Mouse (Mus musculus): Measurements from ENCODE around the gene Nptx1.

Nptx1 gene

GRCm38 (mm10) chr11:119526068-119526966 lies 21.2 kb downstream of the Nptx1 start:
- intact Hi-C loops (cut with DNase I), result no loop called here

GRCm38 (mm10) chr11:119524545-119524949 lies 23.0 kb downstream of the Nptx1 start:
- intact Hi-C loops (cut with DNase I), result no loop called here

- intact Hi-C loops (cut with DNase I), result no loop called here
These were observed 24.2 kb downstream of the Nptx1 start for GRCm38 (mm10) chr11:119523392-119523791.

DNA sequence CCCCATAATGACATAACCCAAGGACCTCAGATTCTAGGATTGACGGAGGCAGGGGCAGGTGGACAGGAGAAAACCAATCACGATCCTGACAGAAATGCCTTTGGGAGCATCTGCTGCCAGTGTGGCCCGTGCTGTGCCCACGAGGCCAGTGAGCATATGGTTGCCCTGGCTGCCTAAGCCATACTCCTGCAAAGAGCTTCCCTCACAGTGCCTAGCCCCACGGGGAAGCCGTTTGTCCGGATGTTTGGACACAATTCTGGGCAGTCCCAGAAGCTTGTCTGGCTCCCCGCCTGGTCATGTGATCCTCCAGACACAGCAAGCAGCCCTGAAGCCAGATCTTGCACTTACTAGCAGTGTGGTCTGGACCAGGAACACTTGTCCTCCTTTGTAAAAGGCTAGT lies 24.8 kb downstream of the Nptx1 start:
- intact Hi-C loops (cut with DNase I), result no loop called here

DNA sequence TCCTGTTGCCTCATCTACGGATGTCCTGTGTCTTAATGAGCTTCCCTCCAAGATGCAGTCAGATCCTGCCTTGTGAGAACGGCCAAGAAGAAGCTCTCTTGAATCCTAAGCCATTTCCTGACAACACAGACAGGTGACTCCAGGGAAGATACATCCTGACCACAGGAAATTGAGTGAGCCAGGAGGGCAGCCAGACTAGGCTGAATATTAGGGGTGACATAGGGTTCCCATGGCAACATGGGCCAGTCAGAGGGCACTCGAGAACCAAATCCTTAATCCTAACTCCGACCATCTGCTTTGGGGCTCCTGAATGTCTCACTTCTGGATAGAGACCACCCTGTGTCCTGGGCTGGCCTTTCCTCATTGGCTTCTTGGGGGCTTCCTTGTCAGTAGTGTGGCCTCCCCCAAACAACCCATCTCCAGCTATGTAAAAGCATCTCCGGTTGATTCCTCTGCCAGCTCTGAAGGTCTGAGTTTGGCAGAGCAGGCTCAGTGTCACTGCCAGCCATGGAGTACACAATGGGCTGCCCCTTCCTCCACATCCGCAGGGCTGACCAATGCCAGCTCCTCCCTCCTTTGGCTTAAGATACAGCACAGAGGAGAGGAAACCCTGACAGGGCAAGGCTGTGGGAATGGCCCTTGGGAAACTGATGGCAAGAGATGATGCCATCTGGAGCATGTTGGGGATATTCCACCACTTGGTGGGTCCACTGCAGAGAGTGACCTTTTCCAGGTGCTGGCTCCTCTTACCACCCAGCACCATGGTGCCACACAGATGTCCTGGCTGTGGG lies 25.4 kb downstream of the Nptx1 start:
- intact Hi-C loops (cut with DNase I), result no loop called here

DNA sequence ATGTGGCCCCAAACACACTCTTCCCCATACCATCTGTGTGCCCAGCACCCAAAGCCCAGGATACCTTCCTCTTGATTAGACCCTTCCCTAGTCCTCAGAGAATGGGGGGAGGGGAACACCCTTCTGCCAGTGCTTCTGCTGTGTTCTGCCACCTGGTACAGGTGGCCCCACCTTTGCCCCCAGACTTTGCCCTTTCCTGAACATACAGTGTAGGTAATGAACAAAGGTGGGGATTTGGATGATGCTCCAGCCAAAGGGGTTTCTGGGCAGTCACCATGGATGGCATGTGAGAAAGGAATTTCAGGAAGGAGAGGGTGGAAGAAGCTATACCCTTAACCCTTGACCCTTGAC lies 26.9 kb downstream of the Nptx1 start:
- intact Hi-C loops (cut with DNase I), result no loop called here

DNA sequence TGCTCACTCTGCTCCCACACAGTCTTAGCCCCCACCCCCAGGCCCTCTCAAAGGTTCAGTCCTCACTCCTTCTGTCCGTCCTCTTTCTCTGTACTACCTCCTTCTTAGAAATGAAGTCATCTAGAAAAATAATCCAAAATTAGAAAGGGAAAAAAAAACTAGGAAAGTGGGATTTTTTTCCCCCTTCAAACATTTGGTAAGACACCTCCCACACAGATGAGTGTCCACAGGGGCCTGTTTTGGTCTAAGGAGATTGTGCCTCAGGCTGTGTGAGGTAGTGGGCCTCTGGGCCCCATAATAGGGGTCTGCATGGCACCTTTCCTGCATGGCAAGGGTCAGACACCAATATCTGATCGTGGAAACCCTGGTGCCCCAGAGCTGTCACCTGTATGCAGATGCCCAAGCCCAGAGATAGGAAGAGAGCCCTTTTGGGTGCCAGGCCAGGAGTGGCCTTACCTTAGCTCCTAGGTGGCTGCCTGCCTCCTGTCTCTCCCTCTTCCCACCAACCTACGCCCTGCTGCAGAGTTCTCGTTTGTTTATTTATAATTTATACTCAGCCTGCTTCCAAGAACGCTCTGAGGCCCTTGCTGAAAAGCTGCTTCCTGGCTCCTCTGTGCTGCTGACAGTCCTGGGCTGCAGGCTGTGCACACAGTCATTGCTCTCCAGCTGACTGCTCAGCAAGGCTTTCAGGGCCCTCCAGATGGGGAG lies 27.4 kb downstream of the Nptx1 start:
- intact Hi-C loops (cut with DNase I), result no loop called here

DNA sequence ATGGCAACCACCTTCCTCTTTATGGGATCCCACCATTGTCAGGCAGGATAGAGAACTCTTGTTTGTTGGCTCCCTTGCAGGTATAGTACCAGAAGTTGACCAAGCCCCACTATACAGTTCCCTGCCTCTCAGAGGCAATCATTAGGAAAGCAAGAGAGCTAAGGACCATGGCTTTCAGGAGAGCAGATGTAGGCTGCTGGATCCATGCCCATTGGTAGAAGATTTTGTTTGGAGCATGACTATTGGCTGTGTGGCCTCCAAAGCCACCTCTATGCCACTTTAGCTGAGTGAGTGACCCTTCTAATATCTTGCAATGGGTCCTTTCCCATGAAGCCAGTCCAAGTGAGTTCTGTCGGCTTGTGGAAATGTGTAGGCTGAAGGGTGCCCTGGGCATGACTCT lies 28.2 kb downstream of the Nptx1 start:
- intact Hi-C loops (cut with DNase I), result no loop called here

DNA sequence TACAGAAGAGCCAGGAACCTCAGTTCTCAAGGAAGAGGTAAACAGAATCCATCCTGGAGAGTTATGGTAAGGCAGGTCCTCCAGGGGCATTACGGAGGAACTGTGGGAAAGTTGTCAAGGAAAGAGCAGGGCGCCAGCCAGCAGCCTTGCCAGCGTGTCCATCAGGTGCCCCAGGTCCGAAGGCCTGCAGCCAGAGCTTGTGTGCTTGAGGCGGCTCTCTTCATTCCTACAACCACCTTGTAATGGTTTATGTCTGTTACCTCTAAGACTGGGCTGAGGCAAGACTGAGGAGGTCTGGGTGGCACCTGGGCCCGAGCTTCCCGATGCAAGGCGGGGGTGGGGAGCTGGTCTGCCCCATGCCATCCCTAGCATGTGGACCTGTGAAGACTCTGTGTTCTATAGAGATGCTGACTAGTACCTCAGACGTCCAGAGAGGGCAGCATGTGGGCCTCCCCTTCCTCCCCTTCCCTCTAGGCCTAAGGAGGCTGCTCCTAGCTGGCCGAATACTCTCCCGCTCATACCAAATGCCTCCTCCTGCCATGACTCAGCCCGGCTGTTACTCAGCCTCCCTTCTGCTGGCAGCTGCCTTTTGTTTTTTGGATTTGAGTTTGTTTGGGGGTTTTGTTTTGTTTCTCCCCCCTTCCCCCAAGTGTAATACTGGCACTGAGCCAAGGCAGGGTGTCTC lies 30.7 kb downstream of the Nptx1 start:
- intact Hi-C loops (cut with DNase I), result no loop called here

DNA sequence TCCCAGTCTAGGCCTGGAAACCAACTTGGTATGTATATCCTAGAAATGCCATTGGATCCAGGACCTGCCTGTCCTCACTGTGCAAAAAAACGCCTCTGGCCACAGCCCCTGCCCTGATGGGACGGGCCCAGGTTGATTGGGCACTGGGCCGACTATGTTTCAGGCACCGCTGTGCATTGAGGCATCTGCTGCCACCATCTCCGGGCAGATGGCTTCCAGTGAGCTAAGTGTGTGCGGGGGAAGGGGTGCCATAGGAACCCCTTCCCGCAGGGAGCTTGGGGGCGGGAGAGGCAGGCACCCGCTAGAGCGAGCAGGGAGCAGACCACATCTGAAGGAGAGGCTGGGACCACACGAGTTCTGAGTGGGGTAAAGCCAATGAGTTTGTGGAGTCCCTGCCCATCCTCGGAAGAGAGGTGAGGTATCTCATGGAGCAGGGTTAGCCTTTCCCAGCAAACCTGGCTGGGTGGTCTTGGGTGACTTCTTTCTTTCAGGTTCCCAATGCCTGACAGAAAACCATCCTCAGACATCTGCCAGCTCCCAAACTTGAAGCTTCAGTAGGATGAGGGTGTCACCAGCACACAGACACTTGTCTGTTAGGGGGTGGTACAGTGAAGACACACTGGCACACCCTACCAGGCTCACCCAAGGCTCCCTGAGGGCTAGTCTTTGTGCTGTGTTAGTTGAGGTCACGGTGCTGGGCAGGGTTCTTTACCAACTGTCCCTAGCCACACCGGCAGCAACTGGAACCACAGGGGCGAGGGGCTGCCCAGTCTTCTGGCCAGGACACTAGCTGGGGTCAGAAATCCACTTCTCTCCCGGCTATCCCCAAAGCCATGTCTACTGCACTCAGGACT lies 31.5 kb downstream of the Nptx1 start:
- intact Hi-C loops (cut with DNase I), result no loop called here

- intact Hi-C loops (cut with DNase I), result no loop called here
These were observed 32.5 kb downstream of the Nptx1 start for GRCm38 (mm10) chr11:119514967-119515636.

- intact Hi-C loops (cut with DNase I), result no loop called here
These were observed 33.3 kb downstream of the Nptx1 start for GRCm38 (mm10) chr11:119514108-119514860.

DNA sequence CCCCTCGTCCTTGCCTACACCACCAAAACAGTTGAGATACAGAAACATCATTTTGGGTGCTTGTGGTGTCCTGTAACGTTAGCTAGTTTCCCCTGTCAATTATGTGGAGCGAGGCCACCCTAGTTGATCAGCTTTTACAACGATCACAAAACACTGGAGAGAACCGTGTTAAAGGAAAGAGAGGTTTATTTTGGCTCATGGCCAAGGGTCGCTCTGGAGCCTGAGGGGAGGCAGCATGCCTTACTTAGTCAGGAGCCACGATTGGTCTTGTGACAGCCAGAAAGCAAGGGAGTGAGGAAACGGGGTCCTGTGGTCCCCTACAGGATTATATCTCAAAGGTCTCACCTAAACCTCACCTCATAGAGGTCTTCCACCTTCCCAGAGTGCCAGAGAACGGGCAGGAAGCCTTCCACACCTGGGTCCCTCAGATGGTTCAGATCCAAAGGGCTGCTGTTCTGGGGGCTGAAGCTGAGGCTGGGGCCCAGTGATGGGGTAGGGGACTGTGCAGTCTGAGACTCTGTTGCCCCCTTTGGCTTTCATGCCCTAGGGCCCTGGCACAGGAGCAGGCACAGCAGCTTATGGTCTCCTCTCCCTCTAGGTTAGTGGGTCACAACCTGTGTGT lies 34.4 kb downstream of the Nptx1 start:
- intact Hi-C loops (cut with DNase I), result no loop called here

DNA sequence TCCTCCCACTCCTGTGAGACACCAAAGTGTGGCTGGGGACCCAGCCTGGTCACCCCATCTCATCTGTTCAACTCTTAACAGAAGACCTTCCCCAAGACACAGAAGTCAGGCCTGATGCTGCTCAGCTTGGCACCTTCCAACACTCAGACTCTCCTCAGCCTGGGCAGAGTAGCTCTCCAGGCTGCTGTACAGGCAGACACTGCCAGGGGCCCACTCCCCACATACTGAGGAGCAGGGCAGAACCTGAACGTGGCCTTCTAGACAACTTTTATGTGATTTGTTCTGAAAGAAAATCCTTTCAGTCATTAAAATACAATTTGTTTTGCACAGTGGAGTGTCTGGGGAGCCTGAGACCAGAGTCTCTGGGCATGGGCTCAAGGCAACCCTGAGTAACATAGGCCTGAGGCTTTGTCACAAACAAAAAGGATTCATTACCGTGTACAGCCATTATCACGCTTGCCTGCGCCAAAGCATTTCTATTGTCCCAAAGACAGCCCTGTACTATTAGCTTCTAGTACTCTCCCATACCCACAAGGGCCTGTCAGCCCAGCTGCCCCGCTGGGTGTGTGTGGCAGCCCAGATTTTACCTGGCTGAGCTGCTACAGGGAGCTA lies 38.3 kb downstream of the Nptx1 start:
- intact Hi-C loops (cut with DNase I), result loop anchor here (10.0 kb wide), 1 partner anchor 216 kb away; no protein-coding TSS in a partner anchor

GRCm38 (mm10) chr11:119507772-119508171 lies 39.8 kb downstream of the Nptx1 start:
- intact Hi-C loops (cut with DNase I), result loop anchor here (10.0 kb wide), 1 partner anchor 217 kb away; no protein-coding TSS in a partner anchor

DNA sequence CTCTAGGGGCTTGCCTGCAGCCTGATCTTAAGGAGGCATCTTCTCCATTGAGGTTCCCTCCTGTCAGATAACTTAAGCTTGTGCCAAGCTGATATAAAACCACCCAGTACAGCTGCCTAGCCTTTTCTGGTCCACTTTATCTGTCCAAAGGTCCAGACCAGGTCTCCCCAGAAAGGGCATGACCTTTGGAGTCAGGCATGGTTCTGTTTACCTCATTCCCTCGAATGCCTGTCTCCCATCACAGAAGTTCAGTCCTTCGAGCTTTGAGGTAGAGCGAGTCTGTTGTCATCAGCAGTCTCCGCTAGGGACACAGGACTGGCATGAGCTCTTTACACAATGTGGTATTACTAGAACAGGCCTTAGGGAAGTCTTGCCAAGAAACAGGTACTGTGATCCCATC lies 41.2 kb downstream of the Nptx1 start:
- intact Hi-C loops (cut with DNase I), result loop anchor here (10.0 kb wide), 1 partner anchor 218 kb away; no protein-coding TSS in a partner anchor

- intact Hi-C loops (cut with DNase I), result loop anchor here (5.0 to 10.0 kb wide), 3 partner anchors 119 to 399 kb away; no protein-coding TSS in a partner anchor
These were observed 43.9 kb downstream of the Nptx1 start for GRCm38 (mm10) chr11:119503675-119504074.

DNA sequence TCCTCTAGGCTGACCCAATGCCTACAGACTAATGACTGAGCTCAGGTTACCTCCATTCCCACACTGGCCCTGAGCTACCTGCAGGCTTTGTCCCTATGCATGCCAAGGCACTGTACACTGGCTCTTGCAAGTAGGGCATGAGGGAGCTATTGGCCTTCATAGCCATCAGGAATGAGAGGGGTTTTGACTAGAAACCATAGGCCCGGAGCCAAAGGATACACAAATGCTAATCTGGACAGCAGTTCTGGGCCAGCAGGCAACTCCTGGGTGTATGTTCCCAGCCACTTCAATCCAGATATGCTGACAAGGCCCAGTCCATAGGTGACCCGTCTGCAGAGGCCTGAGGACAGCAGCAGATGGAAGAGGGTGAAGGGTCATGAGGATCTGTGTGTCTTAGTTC lies 47.5 kb downstream of the Nptx1 start:
- intact Hi-C loops (cut with DNase I), result loop anchor here (5.0 to 10.0 kb wide), 3 partner anchors 122 to 402 kb away; no protein-coding TSS in a partner anchor
